Mouse (Mus musculus) liver, embryonic 14.5 days (tissue): ENCODE data around the gene Kcnh7.

Source experiments
- CTCF ChIP-seq: IDR thresholded peaks from 2 replicates; pipeline ENCODE4 v1.5.1; 2016; ENCODE audit warnings: antibody characterized with exemption, low read depth, control low read depth
- EP300 ChIP-seq: IDR thresholded peaks from 2 replicates; pipeline ENCODE4 v1.6.1; 2016; ENCODE audit warnings: antibody characterized with exemption, low read depth

DNA sequence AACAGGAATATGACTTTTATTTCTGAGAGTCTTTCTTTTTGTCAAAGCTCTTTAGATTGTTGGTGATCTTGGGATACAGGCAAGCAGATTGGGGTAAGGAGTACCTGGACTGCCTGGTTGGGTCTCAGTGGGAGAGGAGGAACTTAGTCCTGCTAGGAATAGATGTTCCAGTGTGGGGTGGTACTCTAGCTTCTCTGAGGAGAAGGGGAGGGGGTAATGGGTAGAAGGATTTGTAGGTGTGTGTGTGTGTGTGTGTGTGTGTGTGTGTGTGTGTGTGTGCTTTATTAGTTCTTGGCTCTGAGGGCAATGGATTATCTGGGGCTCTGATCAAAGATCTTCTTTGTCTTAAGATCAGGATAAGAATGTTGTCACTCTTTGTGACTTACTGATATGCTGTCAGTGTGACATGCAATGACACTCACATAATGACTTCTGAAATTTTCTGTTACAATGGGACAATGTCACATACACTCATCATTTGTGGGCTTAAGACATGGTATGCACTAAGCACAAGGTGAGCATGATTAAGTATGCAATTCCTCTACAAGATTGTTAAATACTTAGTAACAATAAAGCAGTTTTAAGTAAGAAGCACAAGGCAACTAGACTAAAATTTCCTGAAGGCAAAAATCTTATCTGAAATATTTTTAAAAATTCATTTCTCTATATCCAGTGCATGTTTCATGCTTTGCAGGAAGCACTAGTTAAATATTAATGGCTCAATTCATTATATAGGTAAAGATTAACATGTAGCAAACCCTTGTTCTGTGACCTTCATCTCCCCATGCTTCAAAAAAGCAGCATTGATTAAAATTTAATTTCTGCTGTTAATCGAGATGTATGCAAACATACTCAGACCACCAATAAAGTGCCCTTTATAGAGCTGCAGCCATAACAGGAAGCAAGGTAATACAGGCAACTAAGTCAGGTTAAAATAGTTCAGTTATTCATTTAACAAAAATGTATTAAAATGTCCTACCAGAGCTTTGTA, 281.4 kb downstream of the Kcnh7 start:
- TF ChIP-seq CTCF (no peak), EP300 (no peak)
